Mouse (Mus musculus) small intestine, adult 2 months (tissue): Measurements from ENCODE around the gene Cox7a1.

Experiments used
- CTCF ChIP-seq: fragments of 200-500 bp; IDR thresholded peaks from 2 replicates; pipeline ENCODE4 v1.5.1; 2012; ENCODE audit warnings: low read depth, mild to moderate bottlenecking, control low read depth, inconsistent platforms, low read length, moderate library complexity, mixed read lengths; ENCODE audit not compliant: insufficient replicate concordance, insufficient read length; ENCODE audit errors: extremely low read depth
- POLR2A ChIP-seq: fragments of 200-500 bp; IDR thresholded peaks from 2 replicates; pipeline ENCODE4 v1.6.1; 2012; ENCODE audit warnings: low read depth, mild to moderate bottlenecking, control low read depth, inconsistent platforms, low read length, moderate library complexity

GRCm38 (mm10) chr7:30170283-30170951 lies 13.5 kb upstream of the Cox7a1 start:
- TF ChIP-seq CTCF = no peak
- no peak for TF ChIP-seq POLR2A
